Mouse (Mus musculus): ENCODE data around the gene Ifi211. TPM values are rescaled to one million over a fixed set of nuclear protein-coding genes. Genes with fewer than 3 reads are reported as not detected.
"Not testable (repeated sequence)": the region's sequence is repeated elsewhere in the genome, so short reads cannot be mapped to it uniquely, and the experiment has no call there.

Gene Ifi211
- under 1 TPM in 1 of 2 experiments, not detected in 1; 0.17 TPM for total RNA-seq (2021)

- DNase-seq (ENCODE audit: low spot score in 2 of 2); intact Hi-C loops (cut with DNase I): not testable (repeated sequence)
Measured at GRCm38 (mm10) chr1:173912548-173913255, at the start of gene Ifi211. TSS of gene Ifi211 (minus strand) at chr1:173913046.

GRCm38 (mm10) chr1:173961491-173961890 is 48.6 kb upstream of the Ifi211 start:
- intact Hi-C loops (cut with DNase I); DNase-seq (ENCODE audit: low spot score in 2 of 2): not testable (repeated sequence)

- DNase-seq (ENCODE audit: low spot score in 2 of 2); intact Hi-C loops (cut with DNase I): not testable (repeated sequence)
Measured at GRCm38 (mm10) chr1:173959998-173960397, 47.2 kb upstream of the Ifi211 start.

GRCm38 (mm10) chr1:173955839-173956527 is 43.1 kb upstream of the Ifi211 start:
- intact Hi-C loops (cut with DNase I); DNase-seq (ENCODE audit: low spot score in 2 of 2): not testable (repeated sequence)

- DNase-seq (ENCODE audit: low spot score in 2 of 2): no peak
- intact Hi-C loops (cut with DNase I): no loop called here
Measured at GRCm38 (mm10) chr1:173955071-173955796, 42.4 kb upstream of the Ifi211 start.

- no peak for DNase-seq (ENCODE audit: low spot score in 2 of 2)
- intact Hi-C loops (cut with DNase I): no loop called here
Measured at GRCm38 (mm10) chr1:173953563-173953962, 40.7 kb upstream of the Ifi211 start.

GRCm38 (mm10) chr1:173949044-173949443 is 36.2 kb upstream of the Ifi211 start:
- intact Hi-C loops (cut with DNase I); DNase-seq (ENCODE audit: low spot score in 2 of 2): not testable (repeated sequence)

- intact Hi-C loops (cut with DNase I); DNase-seq (ENCODE audit: low spot score in 2 of 2): not testable (repeated sequence)
Measured at GRCm38 (mm10) chr1:173942780-173943066, 29.9 kb upstream of the Ifi211 start.

GRCm38 (mm10) chr1:173941924-173942779 is 29.3 kb upstream of the Ifi211 start, which contains the start of the genes Mndal and Ifi203:
TSS of gene Mndal (minus strand) at chr1:173942491.
TSS of gene Ifi203 (minus strand) at chr1:173942672.
- DNase-seq (ENCODE audit: low spot score in 2 of 2); intact Hi-C loops (cut with DNase I): not testable (repeated sequence)

- intact Hi-C loops (cut with DNase I): not testable (repeated sequence)
Measured at GRCm38 (mm10) chr1:173941522-173941921, 28.7 kb upstream of the Ifi211 start.

GRCm38 (mm10) chr1:173919279-173919678 is 6.4 kb upstream of the Ifi211 start:
- intact Hi-C loops (cut with DNase I); DNase-seq (ENCODE audit: low spot score in 2 of 2): not testable (repeated sequence)

More at GRCm38 (mm10) chr1:173941522-173941921, 28.7 kb upstream of the Ifi211 start:
- DNase-seq (ENCODE audit: low spot score in 2 of 2): not testable (repeated sequence)

- DNase-seq (ENCODE audit: low spot score in 2 of 2): no peak
- intact Hi-C loops (cut with DNase I): no loop called here
Measured at GRCm38 (mm10) chr1:173914559-173914958, 1.7 kb upstream of the Ifi211 start.

- DNase-seq (ENCODE audit: low spot score in 2 of 2); intact Hi-C loops (cut with DNase I): not testable (repeated sequence)
Measured at GRCm38 (mm10) chr1:173913256-173913791, 478 bp upstream of the Ifi211 start.

GRCm38 (mm10) chr1:173911808-173912464 is 910 bp downstream of the Ifi211 start:
- no peak for DNase-seq (ENCODE audit: low spot score in 2 of 2)
- intact Hi-C loops (cut with DNase I): no loop called here

GRCm38 (mm10) chr1:173908390-173908789 is 4.5 kb downstream of the Ifi211 start:
- DNase-seq (ENCODE audit: low spot score in 2 of 2); intact Hi-C loops (cut with DNase I): not testable (repeated sequence)

GRCm38 (mm10) chr1:173905885-173906284 is 7.0 kb downstream of the Ifi211 start:
- DNase-seq (ENCODE audit: low spot score in 2 of 2); intact Hi-C loops (cut with DNase I): not testable (repeated sequence)

GRCm38 (mm10) chr1:173889741-173890140 is 23.1 kb downstream of the Ifi211 start:
- DNase-seq (ENCODE audit: low spot score in 2 of 2); intact Hi-C loops (cut with DNase I): not testable (repeated sequence)

GRCm38 (mm10) chr1:173887026-173887787 is 25.6 kb downstream of the Ifi211 start:
- DNase-seq (ENCODE audit: low spot score in 2 of 2); intact Hi-C loops (cut with DNase I): not testable (repeated sequence)

Data from left cerebral cortex, postnatal 36 days (tissue).